Mouse (Mus musculus): Measurements from ENCODE around the gene Tnfrsf12a.

Tnfrsf12a gene

GRCm38 (mm10) chr17:23679127-23679835 is 2.0 kb upstream of the Tnfrsf12a start, which contains the start of gene Cldn6:
Gene Cldn6, plus strand, starts transcription at chr17:23679249.
- DNase-seq: no peak

GRCm38 (mm10) chr17:23676473-23677031 is 716 bp downstream of the Tnfrsf12a start:
- DNase-seq: no peak

DNA sequence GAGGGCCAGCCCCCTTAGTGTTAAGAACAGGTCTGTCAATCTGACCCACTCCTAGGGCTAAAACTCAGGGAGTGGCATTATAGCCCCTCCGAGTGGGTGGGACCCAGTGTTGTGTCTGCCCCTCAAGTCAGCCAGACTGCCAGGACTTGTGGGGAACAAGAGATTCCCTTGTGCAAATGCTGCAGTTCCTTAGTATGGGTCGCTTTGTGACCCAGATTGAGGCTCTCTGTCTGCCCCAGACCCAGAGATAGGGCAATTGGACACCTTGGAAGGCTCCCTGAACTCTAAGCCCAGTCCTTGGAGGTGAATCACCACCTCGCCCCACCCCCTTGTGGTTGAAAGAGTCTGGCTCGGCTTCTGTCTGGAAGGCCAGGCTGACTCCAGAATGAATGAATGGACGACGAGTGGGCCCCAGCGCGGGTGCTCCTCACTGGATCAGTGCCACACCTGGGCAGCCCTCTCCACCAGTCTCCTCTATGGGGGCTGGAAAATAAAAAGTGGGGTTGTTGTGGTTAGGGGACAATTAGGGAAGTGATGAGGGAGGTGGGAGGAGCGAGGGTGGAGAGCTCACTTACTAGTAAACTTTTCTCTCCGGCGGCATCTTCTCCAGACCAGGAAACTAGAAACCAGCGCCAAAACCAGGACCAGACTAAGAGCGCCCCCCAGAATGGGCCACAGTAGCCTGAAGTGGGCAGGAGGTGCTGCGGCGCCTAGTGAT is 1.5 kb downstream of the Tnfrsf12a start:
- no peak for DNase-seq

- no peak for DNase-seq
Observed at GRCm38 (mm10) chr17:23675127-23675526, 2.1 kb downstream of the Tnfrsf12a start.

DNA sequence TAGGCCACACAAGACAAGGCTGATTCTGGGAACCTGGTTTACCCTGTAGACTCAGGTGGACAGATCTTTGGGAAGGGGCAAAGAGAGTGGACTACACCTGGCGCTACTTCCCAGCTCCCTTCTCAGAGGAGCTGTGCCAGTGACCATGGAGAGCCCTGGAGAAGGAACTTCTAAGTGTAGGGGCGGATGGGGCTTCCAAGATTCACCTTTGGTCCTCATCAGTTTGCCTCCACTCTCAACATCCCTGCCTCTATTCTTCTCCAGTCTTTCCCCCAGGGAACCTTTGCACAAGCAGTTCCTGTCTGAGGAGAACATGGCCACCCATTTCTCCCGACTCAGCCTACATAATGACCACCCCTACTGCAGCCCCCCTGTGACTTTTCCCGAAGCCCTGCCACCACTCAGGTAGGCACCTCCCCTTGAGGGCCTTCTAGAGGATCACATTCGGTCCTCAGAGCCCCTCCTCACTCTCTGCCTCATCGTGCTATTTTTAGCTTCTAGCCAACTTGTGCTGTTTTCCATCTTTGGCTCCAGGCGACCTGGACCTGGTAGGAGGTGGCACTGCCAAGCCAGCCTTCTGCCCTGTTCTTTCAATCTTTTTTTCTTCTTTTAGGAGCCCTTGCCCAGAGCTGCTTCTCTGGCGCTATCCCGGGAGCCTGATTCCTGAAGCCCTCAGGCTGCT is 2.9 kb downstream of the Tnfrsf12a start:
- no peak for DNase-seq

DNA sequence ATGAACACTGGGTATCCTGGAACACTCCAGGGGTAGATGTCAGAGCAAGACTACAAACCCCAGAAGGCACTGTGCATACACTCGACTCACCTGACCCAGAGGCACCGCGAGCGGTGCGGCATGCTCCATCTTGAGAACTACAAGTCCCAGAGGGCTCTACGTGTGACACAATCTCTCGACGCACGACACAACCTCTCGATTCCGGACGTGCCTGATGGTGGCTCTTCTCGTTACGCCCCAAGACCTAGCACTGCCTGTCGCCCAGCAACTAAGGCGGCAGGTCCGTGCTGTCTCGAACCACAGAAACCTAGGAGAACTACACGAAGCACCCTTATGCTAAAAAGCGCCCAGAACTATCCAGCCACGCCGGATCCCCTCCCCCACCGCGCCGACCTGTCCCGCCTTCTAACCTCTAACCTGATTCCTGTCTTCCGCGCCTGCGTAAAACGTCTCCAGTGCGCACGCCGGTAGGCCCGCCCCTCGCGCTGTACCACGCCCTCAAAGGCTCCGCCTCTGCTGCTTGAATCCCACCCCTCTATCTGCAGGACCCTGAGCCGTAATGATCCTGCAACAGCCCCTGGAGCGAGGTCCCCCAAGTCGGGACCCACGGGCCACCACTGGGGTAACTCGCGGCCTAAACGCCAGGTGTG is 3.7 kb downstream of the Tnfrsf12a start, which contains the start of the genes Hcfc1r1 and Thoc6:
Hcfc1r1 (plus strand) TSS at position 173 of the 650 bp plus-strand sequence.
Thoc6 (minus strand) TSS at position 459 of the 650 bp plus-strand sequence.
- DNase-seq: peak; percentile 95

GRCm38 (mm10) chr17:23672761-23673160 is 4.5 kb downstream of the Tnfrsf12a start:
- no peak for DNase-seq

- DNase-seq: no peak
Observed at GRCm38 (mm10) chr17:23671519-23671918, 5.7 kb downstream of the Tnfrsf12a start.

GRCm38 (mm10) chr17:23670516-23671074 is 6.7 kb downstream of the Tnfrsf12a start:
- DNase-seq: no peak

DNA sequence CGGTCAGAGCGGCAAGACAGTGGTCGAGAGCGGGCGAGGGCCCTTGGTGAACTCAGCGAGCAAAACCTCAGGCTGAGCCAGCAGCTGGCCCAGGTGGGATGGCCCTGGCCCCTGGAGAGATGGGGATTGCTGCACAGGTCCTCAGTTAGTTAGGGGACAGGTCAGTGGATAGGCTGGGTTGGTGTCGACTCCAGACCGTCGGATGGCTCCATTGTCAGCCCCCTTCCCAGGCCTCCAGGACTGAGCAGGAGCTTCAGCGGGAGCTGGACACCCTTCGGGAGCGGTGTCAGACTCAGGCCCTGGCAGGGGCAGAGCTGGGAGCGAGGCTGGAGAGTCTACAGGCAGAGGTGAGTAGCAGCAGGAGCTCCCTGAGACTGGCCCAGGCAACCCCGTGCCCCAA is 11.8 kb downstream of the Tnfrsf12a start:
- DNase-seq: no peak

DNA sequence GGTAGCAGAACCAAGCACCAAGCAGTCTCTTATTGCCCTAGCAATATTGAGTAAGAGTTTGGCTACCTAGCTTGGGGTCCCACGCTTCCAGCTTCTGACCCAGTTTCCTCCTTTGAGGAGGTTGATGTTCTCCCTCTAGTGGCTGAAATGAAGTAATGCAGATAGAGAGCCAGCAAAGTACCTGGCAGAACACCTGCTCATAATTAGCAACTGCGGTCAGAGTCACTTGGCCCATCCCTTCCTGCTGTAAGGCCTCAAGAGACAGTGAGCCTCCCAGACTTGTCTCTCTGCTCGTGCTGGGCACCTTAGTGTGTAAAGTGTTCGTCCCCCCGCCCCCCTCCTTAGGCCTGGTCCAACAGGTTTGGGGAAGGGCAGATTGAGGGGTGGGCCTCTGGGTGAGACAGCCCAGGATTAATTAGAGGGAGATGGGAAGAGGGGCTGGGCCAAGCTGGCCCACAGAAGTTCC is 12.7 kb downstream of the Tnfrsf12a start:
- DNase-seq: no peak

DNA sequence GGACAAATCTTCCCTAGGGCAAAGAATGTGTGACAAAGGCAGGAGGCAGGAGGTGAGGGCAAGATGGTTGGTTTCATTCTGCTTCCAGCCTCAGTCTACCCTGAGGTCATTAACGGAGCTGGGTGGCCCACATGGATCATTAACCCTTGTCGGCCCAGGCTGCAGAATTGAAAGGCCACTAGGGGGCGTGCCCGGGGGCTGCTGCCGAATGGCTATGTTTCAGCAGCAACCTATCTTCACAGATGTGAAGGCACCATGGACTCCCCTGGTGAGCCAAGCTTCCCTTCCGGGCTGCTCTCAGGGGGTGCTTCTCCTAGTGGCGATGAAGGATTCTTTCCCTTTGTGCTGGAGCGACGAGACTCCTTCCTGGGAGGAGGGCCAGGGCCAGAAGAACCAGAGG is 15.7 kb downstream of the Tnfrsf12a start:
- no peak for DNase-seq

- DNase-seq: no peak
Observed at GRCm38 (mm10) chr17:23660876-23661200, 16.4 kb downstream of the Tnfrsf12a start.

DNA sequence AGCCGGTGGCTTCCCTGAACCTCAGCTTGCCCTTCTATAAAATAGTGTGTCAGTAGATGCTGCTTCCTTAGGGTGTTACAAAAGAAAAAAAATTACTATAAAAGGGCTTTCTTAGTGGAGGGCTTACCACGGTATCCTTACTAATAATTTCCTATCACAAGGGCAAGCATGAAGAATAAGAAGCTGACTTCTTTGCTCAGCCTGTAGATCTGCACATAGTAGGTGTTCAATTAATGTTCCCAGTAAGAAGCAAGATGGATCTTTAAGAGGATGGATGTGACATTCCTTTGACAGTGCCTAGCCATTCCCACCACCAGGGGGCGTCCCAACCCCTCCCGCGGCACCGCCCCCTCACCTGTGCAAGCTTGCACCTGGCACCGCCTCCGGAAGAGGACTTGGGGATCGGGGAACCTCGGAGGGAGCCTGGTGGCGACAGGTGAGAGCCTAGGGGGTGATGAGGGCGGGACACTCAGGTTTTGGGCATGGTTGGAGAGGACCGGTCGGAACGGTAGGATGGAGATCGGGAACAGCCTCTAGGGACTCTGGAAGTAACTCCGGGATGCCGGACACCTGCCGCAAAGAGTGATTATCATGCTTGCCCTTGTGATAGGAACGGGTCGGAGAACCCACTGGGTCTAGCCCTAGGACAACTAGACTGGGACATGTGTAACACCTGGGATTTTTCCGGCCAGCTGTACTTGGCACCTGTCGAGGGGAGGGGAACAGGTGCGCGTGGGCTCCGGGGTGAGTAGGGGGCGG is 17.0 kb downstream of the Tnfrsf12a start, which contains the start of gene Bicdl2:
Bicdl2 (plus strand) TSS at position 390 of the 759 bp plus-strand sequence.
- DNase-seq: no peak

DNA sequence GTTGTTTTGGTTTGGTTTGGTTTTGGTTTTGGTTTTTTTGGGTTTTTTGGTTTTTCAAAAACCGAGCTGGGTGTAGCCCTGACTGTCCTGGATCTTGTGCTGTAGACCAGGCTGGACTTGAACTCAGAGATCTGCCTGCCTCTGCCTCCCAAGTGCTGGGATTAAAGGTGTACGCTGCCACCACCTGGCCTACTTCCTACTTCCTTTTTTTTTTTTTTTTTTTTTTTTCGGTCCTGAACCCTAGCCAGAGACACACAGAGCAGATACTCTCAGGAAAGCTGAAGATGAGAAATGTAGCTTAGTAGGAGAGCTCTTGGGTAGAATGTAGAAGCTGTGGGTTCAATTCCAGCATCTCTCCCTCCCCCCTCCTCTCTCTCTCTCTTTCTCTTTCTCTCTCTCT is 18.8 kb downstream of the Tnfrsf12a start:
- no peak for DNase-seq

- no peak for DNase-seq
Observed at GRCm38 (mm10) chr17:23654410-23654809, 22.9 kb downstream of the Tnfrsf12a start.

- DNase-seq: no peak
Observed at GRCm38 (mm10) chr17:23654001-23654400, 23.3 kb downstream of the Tnfrsf12a start.

GRCm38 (mm10) chr17:23653324-23653723 is 23.9 kb downstream of the Tnfrsf12a start:
- DNase-seq: no peak

DNA sequence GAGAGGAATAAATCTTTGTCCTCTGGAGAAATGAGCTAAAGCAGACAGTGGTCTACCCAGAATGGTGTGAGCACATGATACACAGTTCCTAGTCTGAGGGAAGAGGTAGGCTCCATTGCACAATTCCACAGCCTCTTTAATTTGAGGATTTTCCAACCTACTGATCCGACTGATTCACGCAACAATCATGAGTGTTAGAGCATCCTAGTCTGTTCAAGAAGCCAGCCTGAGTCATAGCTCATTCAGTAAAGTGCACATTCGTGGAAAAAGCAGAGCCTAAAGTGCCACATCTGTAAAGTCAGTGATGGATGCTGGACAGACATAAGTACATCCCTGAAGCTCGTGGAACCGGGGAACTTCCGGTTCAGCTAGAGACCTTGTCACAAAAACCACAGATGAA is 25.9 kb downstream of the Tnfrsf12a start:
- no peak for DNase-seq

DNA sequence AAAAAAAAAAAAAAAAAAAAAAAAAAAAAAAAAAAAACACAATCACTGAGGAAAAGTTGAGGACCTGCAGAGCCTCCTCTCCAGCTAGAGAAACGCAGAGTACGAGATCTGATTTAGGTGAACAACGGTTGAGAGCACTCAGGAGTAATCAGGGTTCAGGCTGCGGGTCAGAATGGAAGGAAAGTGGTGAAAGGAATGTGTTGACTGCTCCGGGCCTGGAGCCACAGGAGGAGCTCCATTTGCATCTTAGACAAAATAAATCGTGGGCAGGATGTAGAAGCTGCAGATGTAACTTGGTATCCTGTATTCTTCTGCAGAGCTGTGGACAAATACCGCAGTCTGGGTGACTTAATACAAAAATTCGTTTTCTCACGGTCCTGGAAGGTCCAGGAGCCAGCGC is 31.4 kb downstream of the Tnfrsf12a start:
- DNase-seq: no peak
